Mouse (Mus musculus): Measurements from ENCODE around the gene Olfr1191-ps1.
"Not testable (repeated sequence)": the region's sequence is repeated elsewhere in the genome, so short reads cannot be mapped to it uniquely, and the experiment has no call there.

Gene Olfr1191-ps1

DNA sequence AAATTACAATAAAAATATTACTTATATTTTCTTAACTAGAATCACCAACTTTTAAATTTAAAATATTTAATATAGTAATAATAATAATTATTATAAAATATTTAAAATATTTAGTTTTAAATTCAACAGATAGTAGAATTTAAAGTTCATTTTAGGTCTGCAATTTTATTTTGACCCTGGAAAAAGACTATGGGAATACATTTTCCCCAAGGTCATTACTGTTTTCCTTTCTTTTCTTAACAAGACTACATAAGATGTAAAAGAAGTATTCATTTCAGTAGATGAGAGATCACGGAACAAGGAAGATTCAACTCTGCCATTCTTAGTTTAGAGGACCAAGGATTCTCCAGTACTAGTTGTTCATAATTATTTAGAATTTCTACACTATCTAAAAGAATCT, at the start of gene Olfr1191-ps1:
TSS of gene Olfr1191-ps1 (plus strand) at position 301 of the 400 bp plus-strand sequence.
- ATAC-seq (ENCODE audit: insufficient number of reproducible peaks, low FRiP score, low TSS enrichment) = not testable (repeated sequence)

GRCm38 (mm10) chr2:88648209-88648608, 7.9 kb downstream of the Olfr1191-ps1 start, which contains the start of gene Olfr1192-ps1:
Gene Olfr1192-ps1, plus strand, starts transcription at chr2:88648509.
- ATAC-seq (ENCODE audit: insufficient number of reproducible peaks, low FRiP score, low TSS enrichment) = no peak

DNA sequence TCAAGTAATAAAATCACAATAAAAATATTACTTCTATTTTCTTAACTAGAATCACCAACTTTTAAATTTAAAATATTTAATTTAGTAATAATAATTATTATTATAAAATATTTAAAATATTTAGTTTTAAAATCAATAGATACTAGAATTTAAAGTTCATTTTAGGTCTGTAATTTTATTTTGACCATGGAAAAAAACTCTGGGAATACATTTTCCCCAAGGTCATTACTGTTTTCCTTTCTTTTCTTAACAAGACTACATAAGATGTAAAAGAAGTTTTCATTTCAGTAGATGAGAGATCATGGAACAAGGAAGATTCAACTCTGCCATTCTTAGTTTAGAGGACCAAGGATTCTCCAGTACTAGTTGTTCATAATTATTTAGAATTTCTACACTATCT, 35.0 kb downstream of the Olfr1191-ps1 start, which contains the start of gene Olfr1193:
TSS of gene Olfr1193 (plus strand) at position 301 of the 400 bp plus-strand sequence.
- ATAC-seq (ENCODE audit: insufficient number of reproducible peaks, low FRiP score, low TSS enrichment) = not testable (repeated sequence)

DNA sequence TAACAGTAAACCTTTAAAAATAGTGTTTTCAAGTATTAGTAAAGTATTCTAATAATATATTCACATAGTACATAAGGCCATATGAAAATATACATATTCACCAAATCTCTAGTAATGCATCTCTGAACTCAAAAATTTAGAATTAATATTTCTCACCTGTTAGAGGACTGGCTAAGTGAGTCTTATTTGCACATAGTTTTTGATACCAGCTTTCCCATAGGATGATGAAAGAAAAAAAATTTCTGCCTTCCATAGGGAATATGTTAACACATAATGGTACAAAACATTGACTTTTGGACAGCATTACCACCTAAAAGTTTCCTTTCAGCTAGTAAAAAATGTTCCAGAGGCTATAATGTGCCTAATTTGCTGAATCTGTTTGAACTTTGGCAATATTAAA, 48.7 kb downstream of the Olfr1191-ps1 start, which contains the start of gene Olfr1195:
TSS of gene Olfr1195 (minus strand) at position 101 of the 400 bp plus-strand sequence.
- no peak for ATAC-seq (ENCODE audit: insufficient number of reproducible peaks, low FRiP score, low TSS enrichment)

Measured in cerebellum, adult (tissue).